Comparison of ENCODE assay signal across 7 mouse cellular contexts in the genomic region with DNA sequence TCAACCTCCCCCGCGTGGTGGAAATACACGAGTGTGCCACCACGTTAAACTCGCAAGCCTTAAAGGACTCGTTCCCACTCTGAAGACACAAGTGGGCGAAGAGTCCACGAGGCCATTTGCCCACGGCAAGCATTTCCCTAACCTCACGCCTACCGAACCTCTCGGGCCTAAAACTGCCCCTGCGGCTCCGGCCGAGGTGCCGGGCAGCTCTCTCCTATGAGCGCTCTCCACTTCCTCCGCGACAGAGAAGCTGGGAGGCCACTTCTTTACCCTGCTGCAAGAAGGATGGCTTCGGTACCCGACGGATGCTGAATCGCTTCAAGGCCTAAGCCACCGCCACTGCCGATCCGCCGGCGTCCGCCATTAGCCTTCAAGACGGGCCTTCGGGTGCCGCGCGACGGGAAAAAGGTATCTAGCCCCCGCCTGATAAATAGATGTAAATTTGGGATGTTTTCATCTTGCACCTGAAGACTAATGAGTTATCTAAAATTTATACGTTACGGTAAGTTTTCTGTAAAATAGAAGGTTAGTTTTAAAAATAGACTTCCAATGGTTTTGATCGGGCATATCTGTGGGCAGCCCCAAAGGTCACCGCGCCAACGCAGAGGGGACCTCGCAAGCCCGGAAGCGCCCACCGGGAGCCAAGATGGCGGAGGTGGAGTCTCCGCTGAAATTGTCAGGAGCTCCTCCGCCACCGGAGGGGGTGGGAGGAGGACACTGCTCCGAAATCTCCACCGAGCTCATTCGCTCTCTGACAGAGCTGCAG. TPM values are rescaled to one million over a fixed set of nuclear protein-coding genes. Genes with fewer than 3 reads are reported as not detected.
DNase-seq lines count a peak whose midpoint lies in the region; ATAC-seq and TF ChIP-seq lines count a peak whose summit lies in the region.

A gene (plus strand): TSS at position 196 of the 766 bp plus-strand sequence.
A gene (minus strand): TSS at position 383 of the 766 bp plus-strand sequence.

- H3K4me1 ChIP-seq in intestine, postnatal 0 days (replicated peaks; ENCODE audit: control insufficient read depth, insufficient read depth, low read length), result no peaks in the 10 kb centered on the region
- H3K4me1 ChIP-seq in midbrain, embryonic 12.5 days, result peaks cover 19% of the 10 kb centered on the region
- no peaks in the 10 kb centered on the region; the same call in 1 of the 2 replicates for H3K4me1 ChIP-seq in small intestine, adult 2 months (ENCODE audit: control insufficient read depth, insufficient read depth, insufficient read length, low read length)

- peak; percentile 67 for DNase-seq in adrenal gland, adult 8-10 months
- peak; percentile 89 for DNase-seq in embryo, embryonic 9.5 days (ENCODE audit: extremely low spot score)
- DNase-seq in gonadal fat pad, adult 2 months (ENCODE audit: low read depth), result no peak
- peak; percentile 87 for DNase-seq in left cerebral cortex, postnatal 4 days

- H3K36me3 ChIP-seq in intestine, postnatal 0 days (ENCODE audit: control insufficient read depth, insufficient read depth), result peaks cover 49% of the 10 kb centered on the region
- H3K36me3 ChIP-seq in midbrain, embryonic 12.5 days, result peaks cover 46% of the 10 kb centered on the region
- peaks cover 41% of the 10 kb centered on the region for H3K36me3 ChIP-seq in small intestine, adult 2 months (ENCODE audit: control insufficient read depth, insufficient read depth, low read length)

- peak; percentile 90 for ATAC-seq in intestine, postnatal 0 days
- peak; percentile 89 for ATAC-seq in midbrain, embryonic 12.5 days (ENCODE audit: low FRiP score, low read depth)

- intact Hi-C loops in left cerebral cortex, postnatal 4 days (cut with DNase I), result no loop called here

- H3K27ac ChIP-seq in intestine, postnatal 0 days (ENCODE audit: low read depth, low read length), result peak within 1 kb of the TSS; percentile 81
- peak within 1 kb of the TSS; percentile 88 for H3K27ac ChIP-seq in midbrain, embryonic 12.5 days (replicated peaks)
- H3K27ac ChIP-seq in small intestine, adult 2 months (ENCODE audit: insufficient read depth, low read depth, low read length), result peak within 1 kb of the TSS; percentile 69

- H3K9ac ChIP-seq in intestine, postnatal 0 days (ENCODE audit: low read depth, low read length), result peak within 1 kb of the TSS; percentile 88
- peak within 1 kb of the TSS; percentile 79 for H3K9ac ChIP-seq in midbrain, embryonic 12.5 days (replicated peaks)

- WGBS in intestine, postnatal 0 days, result under 1% methylated on average over 53 of the region's 53 CpGs
- under 1% methylated on average over 53 of the region's 53 CpGs for WGBS in midbrain, embryonic 12.5 days
- under 1% methylated on average over 53 of the region's 53 CpGs for WGBS in small intestine, adult 2 months

- H3K27me3 ChIP-seq in intestine, postnatal 0 days (replicated peaks; ENCODE audit: control insufficient read depth, insufficient read depth, low read length), result no peaks in the 10 kb centered on the region
- H3K27me3 ChIP-seq in midbrain, embryonic 12.5 days, result no peaks in the 10 kb centered on the region
- no peaks in the 10 kb centered on the region for H3K27me3 ChIP-seq in small intestine, adult 2 months (ENCODE audit: control insufficient read depth, insufficient read depth, low read length)

- H3K4me3 ChIP-seq in intestine, postnatal 0 days (ENCODE audit: low read depth, low read length), result peak within 1 kb of the TSS; percentile 87
- peak within 1 kb of the TSS; percentile 62 for H3K4me3 ChIP-seq in midbrain, embryonic 12.5 days
- H3K4me3 ChIP-seq in small intestine, adult 2 months (ENCODE audit: low read depth, low read length), result peak within 1 kb of the TSS; percentile 100

- peak; percentile 9 for TF ChIP-seq CTCF in intestine, postnatal 0 days (IDR thresholded peaks at IDR 0.05; ENCODE audit: low read depth)
- no peak for TF ChIP-seq CTCF in small intestine, adult 2 months (IDR thresholded peaks at IDR 0.05; ENCODE audit: extremely low read depth, insufficient read length, insufficient replicate concordance, low read depth, low read length)

- TF ChIP-seq POLR2A in small intestine, adult 2 months (IDR thresholded peaks at IDR 0.05; ENCODE audit: low read depth, low read length), result peak; percentile 87

- H3K9me3 ChIP-seq in intestine, postnatal 0 days (ENCODE audit: control insufficient read depth), result no peaks in the 10 kb centered on the region
- no peaks in the 10 kb centered on the region for H3K9me3 ChIP-seq in midbrain, embryonic 12.5 days

- H3K4me2 ChIP-seq in intestine, postnatal 0 days (replicated peaks; ENCODE audit: low read depth), result peak within 1 kb of the TSS; percentile 79
- peak within 1 kb of the TSS; percentile 79 for H3K4me2 ChIP-seq in midbrain, embryonic 12.5 days (replicated peaks)

RNA-seq across cellular contexts. Expression of the first gene that starts in this region (rescaled TPM):
- 100 to 1,000 TPM in 1 of 4 experiments, 10 to 100 TPM in 3; 76.3 to 100 (median 88.2) TPM for total RNA-seq in adrenal gland, adult 8-10 months (2022)
- 53.0 and 53.5 TPM in 2 replicates for polyA plus RNA-seq in gonadal fat pad, adult 2 months (2012; rRNA removed)
- polyA plus RNA-seq in intestine, postnatal 0 days (2015; fragmentation: Nextera tagmentation; extraction: Ambion mirVana), result 40.2 and 46.1 TPM in 2 replicates
- 10 to 100 TPM; 46.8 to 47.7 TPM for total RNA-seq in left cerebral cortex, postnatal 4 days (2021)
- polyA plus RNA-seq in midbrain, embryonic 12.5 days (2016; fragmentation: Nextera tagmentation; extraction: Ambion mirVana), result 69.3 and 74.3 TPM in 2 replicates
- polyA plus RNA-seq in small intestine, adult 2 months (2012; rRNA removed), result 13.5 and 21.6 TPM in 2 replicates

RNA-seq across cellular contexts. Expression of the second gene that starts in this region (rescaled TPM):
- total RNA-seq in adrenal gland, adult 8-10 months (2022), result 10 to 100 TPM; 68.4 to 87.8 (median 77.1) TPM
- polyA plus RNA-seq in gonadal fat pad, adult 2 months (2012; rRNA removed), result 32.8 and 38.6 TPM in 2 replicates
- 29.7 and 33.4 TPM in 2 replicates for polyA plus RNA-seq in intestine, postnatal 0 days (2015; fragmentation: Nextera tagmentation; extraction: Ambion mirVana)
- 10 to 100 TPM; 82.3 to 83.9 TPM for total RNA-seq in left cerebral cortex, postnatal 4 days (2021)
- 187 and 188 TPM in 2 replicates for polyA plus RNA-seq in midbrain, embryonic 12.5 days (2016; fragmentation: Nextera tagmentation; extraction: Ambion mirVana)
- polyA plus RNA-seq in small intestine, adult 2 months (2012; rRNA removed), result 9.1 and 14.4 TPM in 2 replicates
